Mouse (Mus musculus) embryonic facial prominence, embryonic 13.5 days (tissue): ENCODE measurements around the gene Tgfbrap1. TPM values are rescaled to one million over a fixed set of nuclear protein-coding genes. Genes with fewer than 3 reads are reported as not detected.
A peak's percentile ranks its signal among the peaks of the same experiment; 100 is the strongest.

Source experiments
- ATAC-seq: fragments of 200-750 bp; cut with Nextera tagmentation; 2 replicates; pipeline ENCODE4 v1.8.0; 2017; ENCODE audit warnings: low read depth; ENCODE audit not compliant: insufficient number of reproducible peaks, insufficient read depth, low FRiP score, low TSS enrichment
- H3K27ac ChIP-seq: fragments of 300-500 bp; sonication (generic); 2 replicates; pipeline ENCODE4 v1.5.1; 2015; ENCODE audit warnings: moderate library complexity, mild to moderate bottlenecking, inconsistent platforms
- H3K27me3 ChIP-seq: fragments of 300-500 bp; sonication (generic); 2 replicates; pipeline ENCODE4 v1.6.1; 2015; ENCODE audit warnings: mild to moderate bottlenecking, inconsistent platforms
- H3K36me3 ChIP-seq: fragments of 300-500 bp; sonication (generic); 2 replicates; pipeline ENCODE4 v1.6.1; 2015; ENCODE audit warnings: mild to moderate bottlenecking, inconsistent platforms
- H3K4me1 ChIP-seq: fragments of 300-500 bp; sonication (generic); 2 replicates; pipeline ENCODE4 v1.6.1; 2015; ENCODE audit warnings: inconsistent platforms
- H3K4me2 ChIP-seq: fragments of 300-500 bp; sonication (generic); 2 replicates; pipeline ENCODE4 v1.6.1; 2015; ENCODE audit warnings: moderate library complexity, mild to moderate bottlenecking, inconsistent platforms
- H3K4me3 ChIP-seq: fragments of 300-500 bp; sonication (generic); 2 replicates; pipeline ENCODE4 v1.5.1; 2015; ENCODE audit warnings: mild to moderate bottlenecking, inconsistent platforms
- H3K9ac ChIP-seq: fragments of 300-500 bp; sonication (generic); 2 replicates; pipeline ENCODE4 v1.6.1; 2015; ENCODE audit warnings: mild to moderate bottlenecking, inconsistent platforms
- H3K9me3 ChIP-seq: fragments of 300-500 bp; sonication (generic); 2 replicates; pipeline ENCODE4 v1.6.1; 2016; ENCODE audit warnings: inconsistent platforms
- WGBS: fragments of 180-500 bp; shearing (Covaris S2); methylation state at CpG from one replicate; pipeline ENCODE4 v1.1.7; 2015; ENCODE audit warnings: mixed read lengths; 5-methylcytosine and 5-hydroxymethylcytosine counted together
- polyA plus RNA-seq: library from polyadenylated mRNA; unstranded; fragments of >200 nt; fragmentation: Nextera tagmentation; extraction: Ambion mirVana; gene quantifications from 2 replicates; pipeline ENCODE4 v1.2.1, GENCODE M21; 2015

The Tgfbrap1 gene
- polyA plus RNA-seq, 1 experiment from 2014 or later, result 12.5 TPM

DNA sequence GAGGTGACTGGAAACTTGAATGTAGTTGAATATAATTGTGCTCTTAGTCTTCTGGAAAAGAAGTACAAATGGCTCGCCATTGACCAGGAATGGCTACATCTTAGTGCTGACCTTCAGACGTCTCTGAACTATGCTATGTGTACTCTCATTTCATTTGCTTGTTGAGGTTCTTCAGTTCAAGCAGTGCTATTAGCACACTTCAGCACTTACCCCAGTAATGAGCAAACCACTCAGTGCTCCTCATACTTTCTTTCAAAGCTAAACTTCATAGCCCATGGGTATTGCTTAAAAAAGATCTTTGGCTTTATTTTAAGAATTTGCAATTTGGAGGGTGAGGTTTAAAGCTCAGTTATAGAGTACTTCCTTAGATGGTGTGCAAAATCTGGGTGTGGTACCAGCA lies 10.3 kb upstream of the Tgfbrap1 start:
- Histone ChIP-seq H3K9ac (no peak overlapping the region), H3K36me3 (peaks cover 70% of the 10 kb centered on the region), H3K4me3 (no peak overlapping the region)

GRCm38 (mm10) chr1:43094206-43094605 lies 4.2 kb downstream of the Tgfbrap1 start:
- H3K9ac ChIP-seq, result no peak overlapping the region
- no peak overlapping the region for H3K27ac ChIP-seq
- H3K4me2 ChIP-seq, result no peak overlapping the region
- H3K4me3 ChIP-seq, result no peak overlapping the region
- no peak for ATAC-seq
- 88% methylated on average over 2 of the region's 2 CpGs for WGBS
- H3K4me1 ChIP-seq, result peaks cover 26% of the 10 kb centered on the region
- H3K9me3 ChIP-seq, result no peaks in the 10 kb centered on the region
- H3K36me3 ChIP-seq, result peaks cover 7% of the 10 kb centered on the region; the same call in 1 of the 2 replicates
- H3K27me3 ChIP-seq, result no peaks in the 10 kb centered on the region

More for the DNA sequence above, 10.3 kb upstream of the Tgfbrap1 start:
- WGBS, result 94% methylated on average over 2 of the region's 2 CpGs
- no peak overlapping the region for H3K4me2 ChIP-seq
- H3K4me1 ChIP-seq, result no peaks in the 10 kb centered on the region
- H3K27me3 ChIP-seq, result no peaks in the 10 kb centered on the region
- H3K27ac ChIP-seq, result no peak overlapping the region
- no peaks in the 10 kb centered on the region; the same call in 1 of the 2 replicates for H3K9me3 ChIP-seq
- ATAC-seq, result no peak

- under 1% methylated on average over 99 of the region's 102 CpGs for WGBS
Observed at GRCm38 (mm10) chr1:43092056-43093015, 6.1 kb downstream of the Tgfbrap1 start.

GRCm38 (mm10) chr1:43091306-43092055 lies 7.0 kb downstream of the Tgfbrap1 start:
- no peaks in the 10 kb centered on the region for H3K27me3 ChIP-seq
- H3K9ac ChIP-seq, result peak overlapping the region; percentile 87
- peak overlapping the region; percentile 85 for H3K4me2 ChIP-seq
- no peak overlapping the region for H3K27ac ChIP-seq
- peaks cover 20% of the 10 kb centered on the region for H3K4me1 ChIP-seq
- no peaks in the 10 kb centered on the region for H3K9me3 ChIP-seq
- H3K36me3 ChIP-seq, result peaks cover 7% of the 10 kb centered on the region; the same call in 1 of the 2 replicates
- no peak for ATAC-seq
- peak overlapping the region; percentile 75 for H3K4me3 ChIP-seq
- 47% methylated on average over 13 of the region's 13 CpGs for WGBS

More at GRCm38 (mm10) chr1:43092056-43093015, 6.1 kb downstream of the Tgfbrap1 start:
- peak; percentile 70 for ATAC-seq
- no peaks in the 10 kb centered on the region for H3K27me3 ChIP-seq
- no peaks in the 10 kb centered on the region for H3K9me3 ChIP-seq
- peak overlapping the region; percentile 49; the same call in 1 of the 2 replicates for H3K27ac ChIP-seq
- H3K4me3 ChIP-seq, result peak overlapping the region; percentile 75
- H3K4me1 ChIP-seq, result peaks cover 25% of the 10 kb centered on the region
- H3K4me2 ChIP-seq, result peak overlapping the region; percentile 85
- peak overlapping the region; percentile 87 for H3K9ac ChIP-seq
- peaks cover 7% of the 10 kb centered on the region; the same call in 1 of the 2 replicates for H3K36me3 ChIP-seq

GRCm38 (mm10) chr1:43090418-43090817 lies 8.0 kb downstream of the Tgfbrap1 start:
- Histone ChIP-seq H3K36me3 (peaks cover 6% of the 10 kb centered on the region; the same call in 1 of the 2 replicates), H3K4me2 (no peak overlapping the region), H3K9ac (no peak overlapping the region), H3K27me3 (no peaks in the 10 kb centered on the region), H3K27ac (no peak overlapping the region), H3K4me3 (no peak overlapping the region), H3K9me3 (no peaks in the 10 kb centered on the region), H3K4me1 (peaks cover 20% of the 10 kb centered on the region)
- 72% methylated on average over 1 of the region's 1 CpGs for WGBS
- ATAC-seq, result no peak

GRCm38 (mm10) chr1:43082946-43083345 lies 15.5 kb downstream of the Tgfbrap1 start:
- no peaks in the 10 kb centered on the region for H3K9me3 ChIP-seq
- no peak overlapping the region for H3K4me2 ChIP-seq
- 88% methylated on average over 5 of the region's 5 CpGs for WGBS
- no peak overlapping the region for H3K9ac ChIP-seq
- ATAC-seq, result no peak
- 0 out of 2 replicates have a peak, but pooled peaks cover 4% of the 10 kb centered on the region for H3K36me3 ChIP-seq
- H3K4me3 ChIP-seq, result no peak overlapping the region
- H3K4me1 ChIP-seq, result no peaks in the 10 kb centered on the region
- H3K27me3 ChIP-seq, result no peaks in the 10 kb centered on the region
- H3K27ac ChIP-seq, result no peak overlapping the region

GRCm38 (mm10) chr1:43078124-43078523 lies 20.3 kb downstream of the Tgfbrap1 start:
- Histone ChIP-seq H3K36me3 (peaks cover 27% of the 10 kb centered on the region), H3K27ac (no peak overlapping the region), H3K4me1 (no peaks in the 10 kb centered on the region), H3K4me2 (no peak overlapping the region), H3K27me3 (no peaks in the 10 kb centered on the region), H3K9me3 (no peaks in the 10 kb centered on the region), H3K4me3 (no peak overlapping the region), H3K9ac (no peak overlapping the region)
- 81% methylated on average over 2 of the region's 2 CpGs for WGBS
- ATAC-seq, result no peak

GRCm38 (mm10) chr1:43074791-43075190 lies 23.6 kb downstream of the Tgfbrap1 start:
- Histone ChIP-seq H3K36me3 (peaks cover 43% of the 10 kb centered on the region), H3K4me2 (no peak overlapping the region), H3K9ac (no peak overlapping the region), H3K4me3 (no peak overlapping the region), H3K27ac (no peak overlapping the region), H3K9me3 (no peaks in the 10 kb centered on the region), H3K4me1 (no peaks in the 10 kb centered on the region), H3K27me3 (no peaks in the 10 kb centered on the region)
- ATAC-seq, result no peak
- WGBS, result 87% methylated on average over 2 of the region's 2 CpGs

- Histone ChIP-seq H3K9ac (no peak overlapping the region), H3K27me3 (no peaks in the 10 kb centered on the region), H3K36me3 (peaks cover 45% of the 10 kb centered on the region), H3K4me3 (no peak overlapping the region), H3K4me1 (no peaks in the 10 kb centered on the region), H3K4me2 (no peak overlapping the region), H3K27ac (no peak overlapping the region), H3K9me3 (no peaks in the 10 kb centered on the region)
- WGBS, result 81% methylated on average over 1 of the region's 1 CpGs
- ATAC-seq, result no peak
Observed at GRCm38 (mm10) chr1:43072561-43072960, 25.9 kb downstream of the Tgfbrap1 start.

- Histone ChIP-seq H3K27ac (no peak overlapping the region), H3K4me3 (no peak overlapping the region), H3K27me3 (no peaks in the 10 kb centered on the region), H3K9ac (no peak overlapping the region), H3K9me3 (no peaks in the 10 kb centered on the region), H3K4me1 (no peaks in the 10 kb centered on the region), H3K4me2 (no peak overlapping the region), H3K36me3 (peaks cover 50% of the 10 kb centered on the region)
- WGBS, result 92% methylated on average over 8 of the region's 8 CpGs
- no peak for ATAC-seq
Observed at GRCm38 (mm10) chr1:43072028-43072427, 26.4 kb downstream of the Tgfbrap1 start.

DNA sequence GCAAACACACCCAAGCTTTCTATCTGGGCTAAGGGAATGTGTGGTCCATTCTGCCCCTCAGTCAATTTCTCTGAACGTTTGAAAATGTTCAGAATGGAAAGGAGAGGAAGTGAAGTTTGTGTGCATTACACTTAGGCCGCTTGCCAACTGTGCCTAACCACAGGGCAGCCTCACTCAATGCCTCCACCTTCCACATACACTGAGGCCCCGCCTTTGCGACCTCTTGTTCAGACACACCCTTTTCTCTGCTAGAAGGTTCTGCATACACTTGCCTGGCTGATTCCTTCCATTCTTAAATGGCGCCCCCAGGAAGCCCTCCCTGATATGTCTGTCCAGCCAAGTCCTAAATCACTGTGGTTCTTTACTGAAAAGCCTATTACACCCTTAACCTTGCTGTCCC lies 27.7 kb downstream of the Tgfbrap1 start:
- Histone ChIP-seq H3K4me2 (no peak overlapping the region), H3K27me3 (no peaks in the 10 kb centered on the region), H3K36me3 (peaks cover 49% of the 10 kb centered on the region), H3K27ac (no peak overlapping the region), H3K4me3 (no peak overlapping the region), H3K9me3 (no peaks in the 10 kb centered on the region), H3K4me1 (no peaks in the 10 kb centered on the region), H3K9ac (no peak overlapping the region)
- whole genome bisulfite sequencing, result 80% methylated on average over 5 of the region's 5 CpGs
- ATAC-seq, result no peak
